Mouse (Mus musculus): ENCODE measurements at regions not wholly inside any gene's neighbourhood (a gene's known extent, or its start where the extent isn't known, plus 50 kb on each side); places are given as distances from the start of the nearest gene placed in this dataset.

DNA sequence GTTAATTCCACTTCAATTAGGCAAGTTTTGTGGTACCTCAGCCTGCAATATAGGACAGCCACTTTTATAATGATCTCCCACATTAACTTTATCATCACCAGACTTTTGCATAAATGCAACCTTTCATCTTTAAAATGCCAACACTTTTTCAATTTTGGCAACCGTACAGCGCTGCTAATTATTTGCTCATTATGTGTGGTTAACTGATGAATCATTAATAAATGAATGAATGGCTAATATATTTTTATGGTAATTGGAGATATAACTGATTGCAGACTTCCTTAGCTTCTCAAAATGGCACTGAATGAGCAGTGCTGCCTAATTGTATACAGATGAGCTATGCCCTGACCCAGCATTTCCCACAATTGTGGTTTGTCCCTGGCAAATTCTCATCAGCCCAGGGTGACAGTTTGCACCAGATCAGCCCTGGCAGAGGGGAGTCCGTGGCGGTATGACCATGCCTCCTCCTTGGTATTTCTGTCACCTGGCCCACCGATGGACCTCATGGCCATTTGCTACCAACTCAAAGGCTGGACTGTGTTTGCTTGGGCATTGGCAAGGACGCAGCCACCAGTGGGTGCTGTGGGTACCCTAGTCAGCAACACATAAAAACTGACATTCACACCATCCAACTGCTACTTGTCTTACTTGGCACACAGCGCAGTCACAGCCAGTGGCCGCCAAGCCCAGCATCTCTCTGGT, 173.7 kb upstream of the Lmo4 start:
- no peak for DNase-seq

DNA sequence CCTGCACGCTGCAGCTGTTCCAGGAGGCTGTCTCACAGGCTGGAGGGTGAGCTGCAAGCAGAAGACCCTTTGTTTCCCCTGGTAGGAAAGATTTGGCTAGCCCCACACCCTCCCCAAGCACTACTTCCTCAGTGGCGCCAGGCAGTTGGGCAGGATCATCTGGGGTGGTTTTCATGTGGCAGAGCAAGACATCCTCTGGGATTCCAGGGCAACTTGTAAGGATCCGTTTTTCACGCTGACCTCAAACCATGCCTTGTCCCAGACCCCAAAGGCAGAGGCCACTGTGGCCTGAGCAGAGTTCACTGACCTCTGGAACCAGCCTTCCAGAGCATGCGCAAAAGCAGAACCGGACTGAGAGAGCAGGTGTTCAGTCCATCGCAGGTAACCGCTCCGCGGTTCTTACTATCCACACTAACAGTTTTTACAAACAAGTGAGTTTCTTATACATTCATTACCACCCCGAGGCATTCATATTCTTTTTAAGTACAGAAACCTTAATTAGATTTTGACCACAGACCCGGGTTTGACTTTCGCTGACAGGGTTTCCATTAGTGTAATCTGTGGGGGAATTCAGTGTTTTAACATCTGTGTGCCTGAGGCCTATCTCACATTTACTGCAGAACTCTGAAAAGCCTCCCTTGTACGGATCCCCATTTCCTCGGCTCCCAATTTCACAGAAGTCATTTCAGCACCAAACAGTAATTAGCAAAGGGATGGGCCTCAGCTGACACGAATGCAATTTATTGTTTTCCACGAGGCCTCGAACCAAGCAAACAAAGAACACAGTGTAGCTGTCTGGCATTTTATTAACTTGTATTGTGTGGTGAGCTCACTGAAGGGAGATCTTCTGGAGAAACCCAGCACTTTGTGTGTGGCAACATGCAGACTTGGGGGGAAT, 172.9 kb upstream of the Lmo4 start:
- no peak for DNase-seq

DNA sequence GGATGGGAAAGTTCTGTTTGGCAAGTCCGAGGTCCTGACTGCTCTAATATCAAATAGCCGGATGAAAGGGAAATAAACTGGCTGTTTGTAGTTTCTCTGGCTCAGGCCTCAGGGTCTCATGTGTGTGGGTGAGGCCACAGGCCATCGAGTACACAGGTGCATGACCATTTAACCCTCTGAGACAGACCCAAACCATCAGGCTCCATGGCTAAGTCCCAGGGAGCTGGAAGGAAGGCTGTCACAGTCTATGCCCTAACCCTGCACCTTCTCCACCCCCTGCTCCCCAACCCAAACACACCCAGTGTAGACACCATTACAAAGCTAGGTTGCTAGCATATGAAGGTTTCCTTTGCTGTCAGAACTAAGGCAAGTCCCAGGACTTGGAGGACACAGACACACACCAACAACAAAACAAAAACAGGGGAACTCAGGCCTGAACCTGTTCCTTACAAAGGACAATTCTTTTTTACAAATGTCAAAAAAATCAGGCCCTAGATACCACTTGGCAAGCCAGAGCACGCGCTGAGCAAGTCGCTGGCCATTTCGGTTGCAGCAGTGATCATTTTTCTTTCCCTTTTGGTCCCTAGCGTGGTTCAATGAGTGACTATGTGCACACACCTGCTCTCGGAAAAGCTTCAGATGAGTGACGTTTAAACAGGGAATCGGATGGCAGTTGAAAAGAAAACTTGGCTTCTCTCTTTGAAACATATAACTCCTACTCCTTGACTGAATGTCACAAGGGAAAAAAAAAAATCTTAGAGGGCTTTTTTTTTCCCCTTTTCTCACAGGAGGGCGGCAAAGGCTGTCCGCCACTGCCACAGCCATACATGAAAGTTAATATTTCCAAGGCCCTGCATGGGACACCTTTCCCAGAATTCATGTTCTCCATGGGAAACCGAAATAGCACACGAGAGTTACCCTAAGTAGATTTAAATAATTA, 171.7 kb upstream of the Lmo4 start:
- no peak for DNase-seq

DNA sequence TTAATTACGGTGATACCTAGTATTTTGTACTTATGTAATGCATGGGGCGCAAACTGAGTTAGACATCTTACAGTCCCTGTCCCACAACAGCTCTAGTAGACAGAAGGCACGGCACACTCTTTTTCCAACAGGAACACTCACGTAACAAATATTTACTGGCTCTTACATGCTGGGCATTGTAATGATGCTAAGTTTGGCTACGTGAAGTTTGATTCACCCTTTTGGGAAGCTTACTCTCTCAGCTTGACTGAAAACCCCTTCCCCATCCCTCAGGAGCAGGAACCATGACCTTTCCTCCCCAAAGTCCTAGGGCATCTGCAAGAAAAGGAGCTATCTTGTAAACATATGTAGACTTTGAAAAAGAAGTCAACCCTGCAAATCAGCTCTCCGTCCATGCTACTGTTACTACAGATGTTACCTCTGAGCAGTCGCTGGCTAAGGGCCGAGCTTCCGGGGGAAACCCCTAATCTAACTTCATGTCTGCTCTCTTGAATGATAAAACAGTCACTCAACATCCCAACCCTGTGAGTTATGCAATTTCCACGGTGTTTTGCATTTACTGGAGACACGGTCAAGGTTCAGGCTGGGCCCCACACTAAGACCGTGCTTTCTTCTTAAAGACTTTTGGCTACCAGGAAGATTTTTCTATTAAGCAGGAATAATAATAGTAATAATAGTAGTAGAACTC, 170.8 kb upstream of the Lmo4 start:
- peak; percentile 85 for DNase-seq

DNA sequence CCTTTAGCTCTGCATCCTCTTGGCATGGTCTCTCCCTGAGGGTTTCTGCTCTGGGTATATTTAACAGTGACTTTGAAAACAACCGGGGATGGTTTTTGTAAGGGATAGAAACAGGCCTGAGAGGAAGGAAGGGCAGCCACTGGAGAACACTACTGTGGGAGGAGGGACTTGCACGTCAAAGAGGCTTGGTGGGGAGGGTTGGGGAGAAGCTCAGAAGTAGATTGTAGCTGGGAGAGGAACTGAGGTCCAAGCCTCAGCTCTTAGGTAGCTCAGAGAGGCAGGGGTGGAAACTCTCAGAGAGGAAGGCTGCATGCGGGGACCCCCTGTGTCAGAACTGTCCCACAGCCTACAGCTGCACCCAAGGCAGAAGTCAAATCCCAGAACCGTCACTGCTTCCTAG, 163.3 kb upstream of the Lmo4 start:
- no peak for DNase-seq

DNA sequence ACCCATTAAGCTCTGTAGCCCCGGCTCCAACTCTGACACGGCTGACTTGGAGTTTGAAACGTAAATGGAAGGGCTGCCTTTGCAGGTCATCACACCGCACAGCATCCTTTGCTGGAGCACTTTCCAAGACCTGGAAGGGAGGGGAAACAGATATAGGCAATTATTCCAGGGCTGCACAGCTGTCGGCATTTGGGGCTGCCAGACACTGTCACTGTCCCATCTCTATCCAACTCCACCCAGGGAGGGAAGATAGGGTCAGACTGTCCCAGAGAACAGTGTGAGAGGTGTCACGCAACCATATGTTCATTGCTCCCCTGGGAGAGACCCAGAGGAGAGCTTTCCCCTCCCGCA, 162.7 kb upstream of the Lmo4 start:
- no peak for DNase-seq

DNA sequence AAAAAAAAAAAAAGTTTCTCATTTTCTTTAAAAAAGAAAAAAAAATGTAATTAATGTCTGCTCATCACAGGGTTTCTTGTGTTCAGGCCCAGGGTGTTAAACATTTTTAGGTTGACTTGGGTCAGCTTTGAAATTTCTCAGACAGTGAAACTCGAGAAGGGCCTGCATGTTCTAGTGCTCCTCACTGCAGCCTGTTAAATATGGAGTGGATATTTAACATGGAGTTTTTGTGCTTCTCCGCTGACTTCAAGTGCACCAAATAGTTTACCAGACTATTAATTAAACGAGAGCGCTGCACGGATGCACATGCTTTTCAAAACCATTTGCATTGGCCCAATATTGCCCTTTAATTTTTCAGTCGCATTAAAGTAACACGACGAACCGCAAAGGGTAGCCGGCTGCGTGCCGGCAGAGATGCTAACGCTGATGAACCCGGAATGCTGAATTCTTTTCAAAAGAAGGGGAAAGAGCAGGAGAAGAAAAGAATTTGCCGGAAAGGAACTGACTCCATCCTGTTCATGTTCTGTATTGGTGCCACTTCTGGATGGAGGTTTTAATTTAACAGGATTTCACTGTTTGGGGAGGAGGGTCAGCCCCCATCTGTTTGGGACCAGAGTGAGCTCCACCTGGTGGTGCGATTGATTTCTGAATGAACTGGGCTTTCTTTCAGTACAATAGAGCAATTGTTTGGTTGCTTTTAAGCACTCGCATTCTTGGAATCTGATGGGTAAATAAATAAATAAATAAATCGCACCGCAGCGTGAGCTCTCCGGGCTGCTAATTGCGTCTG, 162.2 kb upstream of the Lmo4 start:
- no peak for DNase-seq

DNA sequence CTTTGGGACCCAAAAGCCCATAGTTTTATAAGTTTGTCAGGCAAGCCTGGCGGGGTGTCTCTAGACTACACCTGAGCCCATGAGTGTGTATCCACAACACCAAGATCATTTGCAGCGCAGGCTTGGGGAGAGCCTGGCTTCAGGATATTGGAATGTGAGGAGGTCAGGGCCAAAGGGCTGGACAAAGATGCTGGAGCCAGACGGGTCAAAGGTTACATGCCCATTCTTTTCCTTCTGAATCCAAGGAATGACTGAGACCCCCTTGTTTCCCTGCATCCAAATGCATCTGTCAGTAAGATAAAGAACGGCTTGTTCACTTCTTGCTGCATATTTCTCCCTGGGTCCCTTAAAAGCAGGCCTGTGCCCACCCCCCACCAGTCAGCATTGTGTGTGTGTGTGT, 160.9 kb upstream of the Lmo4 start:
- no peak for DNase-seq

DNA sequence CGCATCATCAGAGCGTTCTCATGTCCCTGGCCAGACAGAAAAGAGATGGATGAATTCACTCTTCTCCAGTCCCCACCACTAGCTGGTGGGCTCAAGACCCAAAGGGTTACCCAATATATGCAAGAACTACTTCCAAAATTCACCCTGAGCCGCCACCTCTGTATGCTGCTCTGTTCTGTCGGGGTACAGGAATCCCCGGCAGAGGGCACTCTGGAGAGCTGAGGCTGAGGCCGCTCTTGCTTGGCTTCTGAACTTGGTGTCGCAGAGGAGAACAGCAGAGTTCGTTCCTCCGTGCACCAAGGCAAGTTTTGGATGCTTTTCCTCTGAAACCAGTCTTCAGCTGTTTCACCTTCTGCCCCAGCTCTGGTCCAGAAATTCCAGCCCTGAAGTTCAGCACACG, 157.5 kb upstream of the Lmo4 start:
- peak; percentile 86 for DNase-seq

DNA sequence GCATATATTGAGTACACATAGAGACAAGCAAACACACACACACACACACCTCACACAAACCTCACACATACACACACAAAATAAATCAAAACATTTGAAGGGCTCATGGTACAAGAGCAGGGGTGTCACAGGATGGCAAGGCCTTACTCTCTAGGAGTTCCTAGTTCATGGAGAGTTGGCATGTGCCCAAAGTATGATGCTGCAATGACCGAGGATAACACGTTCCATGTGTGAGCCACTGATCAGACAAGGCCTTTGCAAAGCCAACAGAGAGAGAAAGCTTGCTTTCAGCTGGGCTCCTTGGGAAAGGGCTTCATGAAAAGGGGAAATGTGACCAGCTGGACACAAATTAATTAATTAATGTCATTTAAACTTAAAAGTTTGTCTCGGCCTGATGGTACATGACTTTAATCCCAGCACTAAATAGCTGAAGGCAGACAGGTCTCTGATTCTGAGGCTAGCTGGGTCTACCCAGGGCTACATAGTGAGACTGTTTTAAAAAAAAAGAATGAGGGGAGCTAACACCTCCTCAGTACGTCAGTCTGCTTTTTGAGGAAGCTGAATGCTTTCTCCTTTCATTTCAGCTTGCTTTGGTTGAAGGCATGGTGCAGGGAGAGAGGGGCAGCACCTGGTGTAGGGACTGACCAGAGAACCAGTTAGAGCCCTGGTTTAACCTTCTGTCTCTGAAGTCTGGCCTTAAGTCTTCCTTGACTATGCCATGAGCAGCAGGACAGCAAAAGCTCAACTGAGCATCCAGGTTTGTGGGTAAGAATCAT, 156.4 kb upstream of the Lmo4 start:
- no peak for DNase-seq

DNA sequence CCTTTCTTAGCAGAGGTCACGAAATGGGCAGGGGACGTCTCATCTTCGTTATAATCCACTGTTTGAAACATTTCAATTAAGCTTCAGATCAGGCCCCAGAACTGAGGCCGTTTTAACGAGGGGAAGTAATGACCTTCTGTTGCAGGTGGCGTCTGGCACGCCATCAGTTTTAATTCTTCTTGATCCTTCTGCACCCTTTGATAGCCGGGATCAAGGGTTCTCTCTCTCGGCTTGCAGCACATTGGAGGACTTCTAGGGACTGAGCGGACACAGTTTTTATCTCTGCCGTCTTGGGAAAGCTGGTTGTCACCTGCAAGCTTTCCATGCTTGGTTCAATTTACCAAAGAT, 151.9 kb upstream of the Lmo4 start:
- DNase-seq: no peak

DNA sequence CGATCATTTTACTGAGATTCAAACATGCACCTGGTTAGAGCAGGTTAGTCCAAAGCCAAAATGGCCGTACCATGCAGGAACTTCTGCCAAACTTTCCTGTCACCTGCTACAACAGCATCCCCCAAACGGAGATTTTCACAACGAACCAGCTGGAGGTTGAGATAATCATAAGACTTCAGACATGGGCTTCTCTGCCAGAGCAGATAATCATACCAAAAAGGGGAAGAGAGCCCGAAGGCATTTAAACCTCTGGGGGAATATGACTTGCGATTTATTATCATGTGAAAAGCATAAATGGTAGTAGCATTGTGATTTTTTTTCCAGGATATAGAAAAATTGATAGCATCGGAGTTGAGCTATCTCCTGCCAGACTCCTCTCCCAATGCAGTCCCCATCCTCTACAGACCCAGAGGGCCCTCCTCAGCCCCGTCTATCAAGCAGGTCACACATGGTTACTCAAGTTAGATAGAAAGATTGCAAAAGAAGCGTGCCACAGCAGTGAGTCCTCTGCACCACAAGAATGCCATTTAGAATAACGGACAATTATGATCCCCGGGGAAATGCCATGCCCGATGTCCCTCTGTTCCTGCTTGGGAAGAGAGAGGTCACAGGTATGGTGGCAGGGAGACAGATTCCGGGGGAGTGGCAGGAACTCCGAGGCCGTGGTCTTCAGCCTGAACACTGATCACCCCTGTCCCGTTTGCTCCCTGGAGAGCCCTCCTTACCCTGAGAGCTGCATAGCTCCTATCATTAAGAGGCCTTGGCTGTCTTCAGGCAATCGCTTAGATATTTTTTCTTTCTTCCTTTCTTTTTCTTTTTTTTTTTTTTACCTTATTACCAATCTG, 151.3 kb upstream of the Lmo4 start:
- peak; percentile 74 for DNase-seq

DNA sequence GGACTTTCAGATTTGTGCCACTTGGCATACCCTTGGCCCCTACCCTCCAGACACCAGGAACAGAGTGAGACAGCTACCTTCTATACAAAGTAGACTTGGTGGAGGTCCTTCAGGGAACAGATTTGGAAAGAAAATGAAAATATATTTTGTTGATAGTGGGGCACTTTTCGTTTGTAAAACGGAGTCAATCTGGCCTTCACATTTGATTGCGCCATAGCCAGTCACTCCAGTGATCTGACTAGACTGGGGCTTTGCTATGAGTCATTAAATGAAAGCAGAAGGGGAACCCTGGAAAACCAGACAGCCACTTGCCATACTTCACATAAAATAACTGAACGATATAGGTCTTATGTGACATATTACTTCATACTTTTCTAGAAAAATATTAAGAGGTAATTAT, 147.5 kb upstream of the Lmo4 start:
- no peak for DNase-seq

DNA sequence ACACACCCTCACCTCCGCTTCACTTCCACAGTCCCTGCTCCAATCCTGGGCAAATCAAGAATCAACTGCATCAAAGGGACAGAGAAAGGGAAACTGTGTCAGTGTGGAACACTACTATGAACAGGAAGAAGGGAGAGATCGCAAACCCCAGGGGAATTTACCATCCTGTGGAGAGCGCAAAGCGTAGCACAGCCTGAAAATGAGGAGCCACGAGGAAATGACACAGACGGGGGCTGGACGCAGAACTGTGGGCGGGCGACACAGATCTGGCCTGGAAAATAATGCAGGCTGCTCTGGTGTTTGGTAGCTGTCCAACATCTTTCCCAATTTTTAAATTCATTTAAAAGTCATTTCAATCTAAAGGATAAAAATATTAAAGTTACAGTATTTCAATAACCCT, 143.4 kb upstream of the Lmo4 start:
- DNase-seq: no peak

DNA sequence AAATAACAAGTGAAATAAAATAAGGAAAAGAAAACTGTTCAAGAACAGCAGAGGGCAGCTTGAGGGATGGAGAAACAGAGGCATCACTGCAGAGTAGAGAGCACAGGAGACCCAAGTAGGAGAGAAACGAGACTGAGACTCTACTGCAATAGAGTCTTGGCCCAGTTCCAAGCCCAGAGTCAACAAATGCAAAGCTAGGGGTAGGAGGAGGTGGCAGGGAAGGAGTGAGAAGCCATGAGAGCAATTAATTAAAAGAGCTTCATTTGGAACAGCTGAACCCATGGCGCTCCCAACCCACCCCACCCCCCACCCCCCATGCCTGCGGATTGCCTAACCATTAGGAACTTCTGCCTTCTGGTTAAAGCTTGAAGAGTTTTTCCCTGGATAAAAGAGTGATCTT, 130.2 kb upstream of the Lmo4 start:
- no peak for DNase-seq

DNA sequence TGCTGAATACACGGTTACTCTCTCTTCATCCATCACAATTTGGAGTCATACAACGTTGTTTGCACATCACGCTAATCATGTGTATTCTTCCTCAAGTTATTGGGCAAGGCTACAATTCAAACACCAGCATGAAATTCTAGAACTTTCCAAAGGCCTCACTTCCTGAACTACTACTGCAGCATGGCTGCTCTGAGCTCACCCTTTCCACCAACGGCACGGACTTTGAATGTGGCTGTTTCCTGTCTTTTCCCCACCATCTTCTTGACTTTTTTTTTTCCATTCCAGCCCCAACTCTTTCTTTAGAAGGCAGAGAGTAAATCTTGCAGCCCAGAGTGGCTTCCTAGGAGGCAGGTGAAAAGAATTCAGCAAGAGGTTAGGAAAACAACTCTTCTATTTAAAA, 129.2 kb upstream of the Lmo4 start:
- no peak for DNase-seq

DNA sequence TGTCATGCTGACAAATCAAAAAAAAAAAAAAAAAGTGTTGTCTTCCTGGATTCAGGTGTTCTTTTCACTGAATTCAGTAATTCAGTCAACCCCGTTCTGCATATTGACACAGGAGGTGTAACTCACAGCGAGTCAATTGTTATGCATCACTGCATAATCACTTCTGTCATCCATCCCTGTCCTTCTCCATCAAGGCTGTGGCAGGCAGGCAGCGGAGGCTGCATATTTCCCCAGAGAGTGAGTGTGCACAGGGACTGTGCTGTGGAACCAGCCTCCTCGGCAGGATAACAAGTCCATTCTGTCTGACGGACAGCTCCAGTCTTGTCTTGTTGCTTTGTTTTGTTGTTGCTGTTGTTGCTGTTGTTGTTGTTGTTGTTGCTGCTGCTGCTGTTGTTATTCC, 127.3 kb upstream of the Lmo4 start:
- DNase-seq: no peak

DNA sequence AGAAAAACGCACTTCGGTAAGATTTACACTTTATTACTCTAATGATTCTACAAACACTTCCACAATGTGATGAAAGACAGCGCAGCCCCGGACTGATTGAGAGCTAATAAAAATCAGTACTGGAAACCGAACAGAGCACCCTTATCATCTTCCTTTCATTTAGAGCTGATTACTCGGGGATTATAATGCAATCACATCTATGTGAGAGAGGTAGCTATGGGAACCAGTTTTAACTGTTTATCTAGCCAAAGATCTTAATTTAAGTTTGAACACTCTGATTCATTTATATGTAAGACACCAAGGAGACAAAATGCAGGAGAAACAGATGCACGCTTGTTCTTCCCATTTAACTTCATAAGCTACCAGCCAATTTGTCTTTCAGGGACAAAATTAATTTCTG, 124.1 kb upstream of the Lmo4 start:
- no peak for DNase-seq

DNA sequence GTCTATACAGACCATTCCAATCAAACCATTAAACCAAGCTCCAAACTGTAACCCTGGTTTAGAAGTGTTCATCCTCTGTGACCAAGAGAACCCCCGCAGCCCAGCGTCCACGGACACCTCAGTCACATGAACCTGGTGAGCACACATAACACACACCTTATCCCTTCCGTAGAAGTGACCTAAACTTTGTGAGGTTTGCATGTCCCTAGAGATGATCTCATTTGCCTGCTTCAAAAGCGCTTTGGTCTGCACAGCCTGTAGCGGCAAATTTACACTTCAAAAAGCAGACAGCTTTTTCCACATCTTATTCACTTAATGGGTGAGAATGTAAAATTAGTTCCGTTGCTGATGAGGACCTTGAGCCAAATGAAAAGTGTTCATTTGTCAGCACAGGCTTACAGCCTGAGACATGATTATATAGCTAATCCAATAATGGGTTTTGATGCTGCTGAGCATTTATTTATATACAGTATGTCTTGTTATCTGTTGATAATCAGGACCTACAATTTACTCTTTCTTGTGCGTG, 122.3 kb upstream of the Lmo4 start:
- no peak for DNase-seq

DNA sequence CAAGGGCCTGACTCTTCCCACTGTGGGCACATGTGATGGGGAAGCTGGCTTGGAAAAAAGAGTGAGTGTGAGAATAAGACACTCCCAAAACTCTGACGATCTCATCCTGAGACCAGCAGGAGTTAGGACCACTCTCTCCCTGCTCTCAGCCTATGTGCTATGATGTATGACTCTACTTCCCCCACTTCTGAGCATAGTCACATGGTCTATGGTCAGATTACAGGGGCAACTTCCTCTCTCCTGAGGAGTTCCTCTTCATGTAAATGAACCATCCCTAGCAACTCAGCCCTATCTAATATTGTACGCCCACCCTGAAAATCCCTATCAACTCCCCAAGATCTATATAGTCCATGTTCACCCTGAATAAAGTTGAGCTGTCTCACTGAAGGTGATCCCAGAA, 120.0 kb upstream of the Lmo4 start:
- DNase-seq: no peak

Measured in heart, adult 11 months (tissue).